Mouse (Mus musculus) heart, postnatal 25 days (tissue): Measurements from ENCODE around the gene 4930556J24Rik. TPM values are rescaled to one million over a fixed set of nuclear protein-coding genes. Genes with fewer than 3 reads are reported as not detected.

Source experiments
- DNase-seq: peaks from one replicate; pipeline ENCODE4 v3.0.0; 2022; ENCODE audit warnings: low spot score
- intact Hi-C: fragments of 180-260 bp; cut with DNase I; formaldehyde crosslinking; loops from one replicate; pipeline ENCODE4 v1.15.1; 2025
- total RNA-seq, 2 experiments: library from RNA; stranded (reverse); gene quantifications; 2 replicates each; pipeline ENCODE4 v1.2.3; 2021

4930556J24Rik gene
- total RNA-seq, 2 experiments from 2014 or later: not detected

GRCm38 (mm10) chr11:3895933-3896332 lies 80.6 kb downstream of the 4930556J24Rik start:
- DNase-seq: no peak
- intact Hi-C loops: loop anchor here (2.0 kb wide), 1 partner anchor 17 kb away; no protein-coding TSS in a partner anchor

GRCm38 (mm10) chr11:3895458-3895857 lies 81.1 kb downstream of the 4930556J24Rik start:
- intact Hi-C loops: loop anchor here (2.0 kb wide), 1 partner anchor 17 kb away; no protein-coding TSS in a partner anchor
- no peak for DNase-seq

- intact Hi-C loops: loop anchor here (2.0 kb wide), 1 partner anchor 18 kb away; no protein-coding TSS in a partner anchor
- DNase-seq: peak; percentile 85
These were observed 81.9 kb downstream of the 4930556J24Rik start, which contains the start of the genes 4921536K21Rik and Dusp18 for GRCm38 (mm10) chr11:3894406-3895281. TSS of gene 4921536K21Rik (minus strand) at chr11:3895098. TSS of gene Dusp18 (plus strand) at chr11:3895240.

GRCm38 (mm10) chr11:3893970-3894369 lies 82.6 kb downstream of the 4930556J24Rik start:
- DNase-seq: no peak
- intact Hi-C loops: loop anchor here (2.0 kb wide), 1 partner anchor 19 kb away; no protein-coding TSS in a partner anchor

Other genes starting within 250 kb of the 4930556J24Rik start
- 10 to 100 TPM in 1 of 2 experiments, 1 to 10 TPM in 1; 9.8 to 11.4 TPM for gene Osbp2, start 112.9 kb downstream of the 4930556J24Rik start, total RNA-seq
- gene 4921536K21Rik, start 81.7 kb downstream of the 4930556J24Rik start, total RNA-seq: under 1 TPM; 0.42 to 0.96 TPM
- gene Dusp18, start 81.5 kb downstream of the 4930556J24Rik start, total RNA-seq: 10 to 100 TPM; 24.8 to 45.0 TPM
- 1 to 10 TPM; 4.4 to 5.7 TPM for gene Slc35e4, start 62.1 kb downstream of the 4930556J24Rik start, total RNA-seq
- 10 to 100 TPM; 41.3 to 41.7 TPM for gene Tcn2, start 44.6 kb downstream of the 4930556J24Rik start, total RNA-seq
- 10 to 100 TPM; 28.1 to 29.8 TPM for gene Pes1, start 12.8 kb downstream of the 4930556J24Rik start, total RNA-seq
- under 1 TPM; 0.17 to 0.31 TPM for gene Gal3st1, start 6.9 kb upstream of the 4930556J24Rik start, total RNA-seq
- under 1 TPM; 0.17 to 0.34 TPM for gene Sec14l4, start 54.7 kb upstream of the 4930556J24Rik start, total RNA-seq
- not detected for gene Sec14l3, start 88.1 kb upstream of the 4930556J24Rik start, total RNA-seq
- 100 to 1,000 TPM; 142 to 144 TPM for gene Mtfp1, start 118.7 kb upstream of the 4930556J24Rik start, total RNA-seq
- gene Sec14l2, start 146.6 kb upstream of the 4930556J24Rik start, total RNA-seq: 1 to 10 TPM in 1 of 2 experiments, under 1 TPM in 1; 0.73 to 1.1 TPM
- 10 to 100 TPM; 13.2 to 13.8 TPM for gene Rnf215, start 158.4 kb upstream of the 4930556J24Rik start, total RNA-seq
- gene Ccdc157, start 183.5 kb upstream of the 4930556J24Rik start, total RNA-seq: 1 to 10 TPM; 5.0 to 5.3 TPM
- 10 to 100 TPM; 40.0 to 43.9 TPM for gene Sf3a1, start 183.6 kb upstream of the 4930556J24Rik start, total RNA-seq
- 10 to 100 TPM in 1 of 2 experiments, 1 to 10 TPM in 1; 9.3 to 10.9 TPM for gene Tbc1d10a, start 210.0 kb upstream of the 4930556J24Rik start, total RNA-seq
- gene Castor1, start 241.4 kb upstream of the 4930556J24Rik start, total RNA-seq: 1 to 10 TPM; 3.8 to 7.4 TPM